Mouse (Mus musculus) hindbrain, embryonic 15.5 days (tissue): ENCODE measurements around the gene Nup214. TPM values are rescaled to one million over a fixed set of nuclear protein-coding genes. Genes with fewer than 3 reads are reported as not detected.
"Not testable (repeated sequence)": the region's sequence is repeated elsewhere in the genome, so short reads cannot be mapped to it uniquely, and the experiment has no call there.

ENCODE experiments used
- ATAC-seq: fragments of 200-750 bp; cut with Nextera tagmentation; 2 replicates; pipeline ENCODE4 v1.8.0; 2017; ENCODE audit warnings: low read depth, moderate number of reproducible peaks, moderate TSS enrichment; ENCODE audit not compliant: low FRiP score
- H3K27ac ChIP-seq: fragments of 300-500 bp; sonication (generic); replicated peaks from 2 replicates; pipeline ENCODE4 v1.5.1; 2015; ENCODE audit warnings: mild to moderate bottlenecking, inconsistent platforms
- H3K27me3 ChIP-seq: fragments of 300-500 bp; sonication (generic); 2 replicates; pipeline ENCODE4 v1.6.1; 2015; ENCODE audit warnings: control low read depth, inconsistent platforms
- H3K36me3 ChIP-seq: fragments of 300-500 bp; sonication (generic); 2 replicates; pipeline ENCODE4 v1.6.1; 2015; ENCODE audit warnings: control low read depth, inconsistent platforms
- H3K4me1 ChIP-seq: fragments of 300-500 bp; sonication (generic); replicated peaks from 2 replicates; pipeline ENCODE4 v1.6.1; 2015; ENCODE audit warnings: control low read depth, inconsistent platforms
- H3K4me2 ChIP-seq: fragments of 300-500 bp; sonication (generic); 2 replicates; pipeline ENCODE4 v1.6.1; 2015; ENCODE audit warnings: moderate library complexity, mild to moderate bottlenecking, inconsistent platforms
- H3K4me3 ChIP-seq: fragments of 300-500 bp; sonication (generic); 2 replicates; pipeline ENCODE4 v1.5.1; 2015; ENCODE audit warnings: mild to moderate bottlenecking, inconsistent platforms
- H3K9ac ChIP-seq: fragments of 300-500 bp; sonication (generic); 2 replicates; pipeline ENCODE4 v1.6.1; 2015; ENCODE audit warnings: inconsistent platforms
- H3K9me3 ChIP-seq: fragments of 300-500 bp; sonication (generic); 2 replicates; pipeline ENCODE4 v1.6.1; 2016; ENCODE audit warnings: control low read depth, inconsistent platforms
- WGBS: fragments of 180-500 bp; shearing (Covaris S2); methylation state at CpG from one replicate; pipeline ENCODE4 v1.1.7; 2015; 5-methylcytosine and 5-hydroxymethylcytosine counted together
- polyA plus RNA-seq: library from polyadenylated mRNA; unstranded; fragments of >200 nt; fragmentation: Nextera tagmentation; extraction: Ambion mirVana; gene quantifications from 2 replicates; pipeline ENCODE4 v1.2.1, GENCODE M21; 2015

Gene Nup214
- polyA plus RNA-seq, 1 experiment from 2014 or later = 61.6 TPM

GRCm38 (mm10) chr2:32024372-32024771 is 50.1 kb downstream of the Nup214 start:
- no peak overlapping the region for H3K27ac ChIP-seq
- H3K9me3 ChIP-seq = no peaks in the 10 kb centered on the region
- H3K9ac ChIP-seq = no peak overlapping the region
- H3K36me3 ChIP-seq = peaks cover 72% of the 10 kb centered on the region
- H3K4me3 ChIP-seq = no peak overlapping the region
- H3K27me3 ChIP-seq = no peaks in the 10 kb centered on the region
- ATAC-seq = no peak
- WGBS = 90% methylated on average over 4 of the region's 4 CpGs
- no peaks in the 10 kb centered on the region for H3K4me1 ChIP-seq
- no peak overlapping the region for H3K4me2 ChIP-seq

DNA sequence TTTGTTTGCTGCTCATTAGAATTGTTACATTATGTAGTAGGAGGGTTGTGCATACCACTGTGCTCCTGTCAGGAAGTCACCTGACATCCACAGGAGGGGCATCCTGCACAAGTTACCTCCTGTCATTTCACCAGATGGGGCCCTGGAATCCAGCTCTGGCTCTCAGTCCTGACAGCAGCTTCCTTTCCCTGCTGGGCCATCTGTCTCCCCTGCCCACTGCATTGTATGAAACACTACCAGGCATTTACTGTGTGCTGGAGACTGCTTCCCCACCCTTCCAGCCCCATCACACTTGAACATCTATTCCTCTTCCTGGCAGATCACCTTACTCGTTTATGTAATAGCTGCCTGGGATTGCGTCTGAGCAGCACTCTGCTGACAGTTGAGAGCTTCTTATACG is 55.4 kb downstream of the Nup214 start:
- H3K9me3 ChIP-seq = no peaks in the 10 kb centered on the region
- no peak overlapping the region for H3K4me2 ChIP-seq
- no peaks in the 10 kb centered on the region for H3K4me1 ChIP-seq
- no peak overlapping the region for H3K9ac ChIP-seq
- H3K4me3 ChIP-seq = no peak overlapping the region
- no peak overlapping the region for H3K27ac ChIP-seq
- peaks cover 72% of the 10 kb centered on the region for H3K36me3 ChIP-seq
- no peaks in the 10 kb centered on the region for H3K27me3 ChIP-seq
- 79% methylated on average over 3 of the region's 3 CpGs for WGBS
- no peak for ATAC-seq

DNA sequence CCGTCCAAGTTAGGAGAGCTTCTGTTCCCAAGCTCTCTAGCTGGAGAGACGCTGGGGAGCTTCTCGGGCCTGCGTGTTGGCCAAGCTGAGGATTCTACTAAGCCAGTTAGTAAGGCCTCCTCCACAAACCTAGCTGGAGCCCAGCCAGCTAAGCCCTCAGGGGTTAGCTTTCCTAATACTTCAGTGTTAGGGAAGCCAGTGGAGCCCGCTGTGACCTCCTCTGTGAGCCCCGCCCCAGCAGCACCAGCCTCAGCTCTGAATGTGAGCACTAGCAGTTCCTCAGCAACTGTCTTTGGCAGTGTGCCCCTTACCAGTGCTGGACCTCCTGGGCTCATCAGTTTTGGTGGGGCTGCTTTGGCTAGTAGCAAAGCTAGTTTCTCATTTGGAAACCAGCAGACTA is 59.2 kb downstream of the Nup214 start:
- H3K4me1 ChIP-seq = no peaks in the 10 kb centered on the region
- no peak for ATAC-seq
- H3K9ac ChIP-seq = no peak overlapping the region
- H3K4me2 ChIP-seq = no peak overlapping the region
- 83% methylated on average over 6 of the region's 6 CpGs for WGBS
- H3K27me3 ChIP-seq = no peaks in the 10 kb centered on the region
- no peak overlapping the region for H3K27ac ChIP-seq
- peaks cover 65% of the 10 kb centered on the region for H3K36me3 ChIP-seq
- no peaks in the 10 kb centered on the region for H3K9me3 ChIP-seq
- no peak overlapping the region for H3K4me3 ChIP-seq

GRCm38 (mm10) chr2:32034206-32034605 is 60.0 kb downstream of the Nup214 start:
- no peak overlapping the region for H3K27ac ChIP-seq
- no peaks in the 10 kb centered on the region for H3K9me3 ChIP-seq
- 95% methylated on average over 6 of the region's 6 CpGs for WGBS
- no peak overlapping the region for H3K4me3 ChIP-seq
- no peak overlapping the region for H3K9ac ChIP-seq
- ATAC-seq = no peak
- peaks cover 64% of the 10 kb centered on the region for H3K36me3 ChIP-seq
- no peaks in the 10 kb centered on the region for H3K4me1 ChIP-seq
- no peak overlapping the region for H3K4me2 ChIP-seq
- H3K27me3 ChIP-seq = no peaks in the 10 kb centered on the region

DNA sequence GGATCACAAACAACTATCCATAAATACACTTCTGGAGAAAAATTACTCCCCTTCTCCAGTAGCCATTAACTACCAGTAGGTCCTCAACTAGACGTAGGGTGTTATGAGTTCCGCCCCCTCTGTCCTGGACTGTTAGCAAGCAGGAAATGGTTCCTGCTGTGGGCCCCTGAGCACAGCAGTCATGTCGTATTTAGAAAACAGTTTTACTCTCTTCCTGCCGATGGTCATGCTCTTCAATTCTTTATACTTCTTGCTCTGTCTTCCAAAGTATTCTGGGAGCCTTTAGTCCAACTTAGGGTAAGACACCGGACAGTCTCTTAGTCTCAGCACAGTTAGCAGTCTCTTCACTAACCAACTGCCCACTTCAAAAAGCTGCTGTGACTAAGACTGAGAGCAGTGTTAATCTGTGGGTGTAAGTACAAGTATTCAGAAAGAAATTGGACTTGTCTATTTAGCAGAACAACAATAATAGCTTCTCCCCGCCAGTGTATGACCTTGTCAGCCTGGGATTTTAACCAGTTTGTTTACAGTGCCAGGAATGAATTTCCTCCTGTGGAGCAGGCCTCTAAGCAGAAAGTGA is 63.1 kb downstream of the Nup214 start:
- no peak for ATAC-seq
- WGBS = 80% methylated on average over 6 of the region's 6 CpGs
- peaks cover 74% of the 10 kb centered on the region for H3K36me3 ChIP-seq
- H3K27me3 ChIP-seq = no peaks in the 10 kb centered on the region
- no peaks in the 10 kb centered on the region for H3K4me1 ChIP-seq
- H3K27ac ChIP-seq = no peak overlapping the region
- no peaks in the 10 kb centered on the region for H3K9me3 ChIP-seq
- H3K9ac ChIP-seq = no peak overlapping the region
- no peak overlapping the region for H3K4me2 ChIP-seq
- H3K4me3 ChIP-seq = no peak overlapping the region

GRCm38 (mm10) chr2:32038661-32039081 is 64.4 kb downstream of the Nup214 start:
- Histone ChIP-seq H3K9ac (no peak overlapping the region), H3K36me3 (peaks cover 74% of the 10 kb centered on the region), H3K27ac (no peak overlapping the region), H3K9me3 (no peaks in the 10 kb centered on the region), H3K4me3 (no peak overlapping the region), H3K4me2 (no peak overlapping the region), H3K4me1 (no peaks in the 10 kb centered on the region), H3K27me3 (no peaks in the 10 kb centered on the region)
- ATAC-seq = no peak
- WGBS = 79% methylated on average over 8 of the region's 8 CpGs

DNA sequence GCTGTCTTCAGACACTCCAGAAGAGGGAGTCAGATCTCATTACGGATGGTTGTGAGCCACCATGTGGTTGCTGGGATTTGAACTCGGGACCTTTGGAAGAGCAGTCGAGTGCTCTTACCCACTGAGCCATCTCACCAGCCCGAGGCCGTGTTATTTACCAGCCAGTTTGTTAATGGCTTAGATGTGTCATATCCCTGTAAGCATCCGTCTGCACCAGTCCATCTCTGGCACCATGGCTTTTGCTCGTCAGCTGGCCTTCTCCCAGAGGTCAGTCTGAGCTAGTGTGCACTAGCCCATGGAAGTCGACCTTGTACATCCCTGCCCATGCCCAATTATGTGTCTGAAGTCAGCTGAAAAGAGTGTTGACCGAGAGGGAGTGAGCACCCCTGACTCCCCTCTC is 66.4 kb downstream of the Nup214 start:
- not testable (repeated sequence) for ATAC-seq

GRCm38 (mm10) chr2:32041087-32041486 is 66.9 kb downstream of the Nup214 start:
- H3K4me2 ChIP-seq = no peak overlapping the region
- H3K27ac ChIP-seq = no peak overlapping the region
- no peaks in the 10 kb centered on the region for H3K27me3 ChIP-seq
- H3K4me1 ChIP-seq = no peaks in the 10 kb centered on the region
- H3K9me3 ChIP-seq = no peaks in the 10 kb centered on the region
- H3K36me3 ChIP-seq = peaks cover 71% of the 10 kb centered on the region
- H3K4me3 ChIP-seq = no peak overlapping the region
- ATAC-seq = no peak
- WGBS = 99% methylated on average over 2 of the region's 2 CpGs
- H3K9ac ChIP-seq = no peak overlapping the region

More for the DNA sequence above, 66.4 kb downstream of the Nup214 start:
- not testable (repeated sequence) for H3K4me1 ChIP-seq, H3K27ac ChIP-seq, H3K27me3 ChIP-seq, H3K4me2 ChIP-seq, H3K9me3 ChIP-seq, H3K4me3 ChIP-seq, H3K9ac ChIP-seq
- peaks cover 69% of the 10 kb centered on the region for H3K36me3 ChIP-seq
- 93% methylated on average over 9 of the region's 9 CpGs for WGBS

- H3K27ac ChIP-seq = no peak overlapping the region
- no peaks in the 10 kb centered on the region for H3K27me3 ChIP-seq
- ATAC-seq = no peak
- H3K36me3 ChIP-seq = peaks cover 75% of the 10 kb centered on the region
- H3K4me1 ChIP-seq = no peaks in the 10 kb centered on the region
- H3K9ac ChIP-seq = no peak overlapping the region
- H3K4me3 ChIP-seq = no peak overlapping the region
- no peak overlapping the region for H3K4me2 ChIP-seq
- H3K9me3 ChIP-seq = no peaks in the 10 kb centered on the region
- WGBS = 73% methylated on average over 5 of the region's 5 CpGs
These were observed 69.6 kb downstream of the Nup214 start for GRCm38 (mm10) chr2:32043836-32044235.

DNA sequence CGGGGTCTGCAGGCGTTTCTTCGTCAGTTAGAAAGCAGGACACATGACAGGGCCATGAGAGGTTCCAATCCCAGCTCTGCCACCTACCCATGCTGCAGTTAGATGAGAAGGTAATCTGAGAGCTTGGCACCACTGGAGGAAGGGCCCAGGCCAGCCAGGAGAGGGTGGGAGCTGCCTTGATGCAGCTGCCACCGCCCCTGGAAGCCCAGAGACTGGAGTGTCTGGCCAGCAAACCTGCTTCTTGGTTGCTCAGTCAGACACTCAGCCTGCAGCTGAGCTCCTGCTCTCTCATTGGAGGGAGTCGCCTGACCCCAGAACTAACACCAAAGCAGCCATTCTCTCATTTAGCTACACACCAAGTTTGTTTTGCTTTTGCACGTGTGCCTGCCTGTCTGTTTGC is 71.1 kb downstream of the Nup214 start:
- WGBS = 82% methylated on average over 6 of the region's 6 CpGs
- H3K4me1 ChIP-seq = no peaks in the 10 kb centered on the region
- H3K27me3 ChIP-seq = no peaks in the 10 kb centered on the region
- H3K4me2 ChIP-seq = no peak overlapping the region
- no peak overlapping the region; the same call in 1 of the 2 replicates for H3K27ac ChIP-seq
- no peak for ATAC-seq
- no peak overlapping the region for H3K9ac ChIP-seq
- H3K9me3 ChIP-seq = no peaks in the 10 kb centered on the region
- H3K4me3 ChIP-seq = no peak overlapping the region
- H3K36me3 ChIP-seq = peaks cover 72% of the 10 kb centered on the region

GRCm38 (mm10) chr2:32046009-32046408 is 71.8 kb downstream of the Nup214 start:
- 90% methylated on average over 10 of the region's 10 CpGs for WGBS
- Histone ChIP-seq H3K4me3 (no peak overlapping the region), H3K9me3 (no peaks in the 10 kb centered on the region), H3K4me1 (no peaks in the 10 kb centered on the region), H3K36me3 (peaks cover 69% of the 10 kb centered on the region), H3K27ac (no peak overlapping the region), H3K9ac (no peak overlapping the region), H3K4me2 (no peak overlapping the region), H3K27me3 (no peaks in the 10 kb centered on the region)
- no peak for ATAC-seq

- Histone ChIP-seq H3K27ac (no peak overlapping the region), H3K36me3 (peaks cover 69% of the 10 kb centered on the region), H3K4me3 (no peak overlapping the region), H3K27me3 (no peaks in the 10 kb centered on the region), H3K9me3 (no peaks in the 10 kb centered on the region), H3K4me1 (no peaks in the 10 kb centered on the region), H3K4me2 (no peak overlapping the region), H3K9ac (no peak overlapping the region)
- WGBS = 76% methylated on average over 10 of the region's 10 CpGs
- no peak for ATAC-seq
These were observed 73.1 kb downstream of the Nup214 start for GRCm38 (mm10) chr2:32047323-32047722.

GRCm38 (mm10) chr2:32051791-32052190 is 77.6 kb downstream of the Nup214 start:
- H3K27ac ChIP-seq = no peak overlapping the region
- ATAC-seq = no peak
- no peak overlapping the region for H3K9ac ChIP-seq
- H3K27me3 ChIP-seq = no peaks in the 10 kb centered on the region
- no peak overlapping the region for H3K4me3 ChIP-seq
- H3K4me1 ChIP-seq = no peaks in the 10 kb centered on the region
- H3K36me3 ChIP-seq = peaks cover 46% of the 10 kb centered on the region
- H3K9me3 ChIP-seq = no peaks in the 10 kb centered on the region
- no peak overlapping the region for H3K4me2 ChIP-seq
- 88% methylated on average over 8 of the region's 8 CpGs for WGBS
